Mouse (Mus musculus) lung, embryonic 14.5 days (tissue): ENCODE measurements at regions not wholly inside any gene's neighbourhood (a gene's known extent, or its start where the extent isn't known, plus 50 kb on each side); places are given as distances from the start of the nearest gene placed in this dataset.

ENCODE experiments used
- ATAC-seq: fragments of 200-750 bp; cut with Nextera tagmentation; 2 replicates; pipeline ENCODE4 v1.8.0; 2017; ENCODE audit warnings: mild to moderate bottlenecking, moderate TSS enrichment, moderate library complexity; ENCODE audit not compliant: insufficient read depth
- DNase-seq: peaks from one replicate; pipeline ENCODE4 v3.0.0-alpha.2; 2015
- H3K27ac ChIP-seq: fragments of 300-500 bp; sonication (generic); 2 replicates; pipeline ENCODE4 v1.5.1; 2014; ENCODE audit warnings: low read depth, mild to moderate bottlenecking, moderate library complexity
- H3K27me3 ChIP-seq: fragments of 300-500 bp; sonication (generic); 2 replicates; pipeline ENCODE4 v1.6.1; 2014; ENCODE audit warnings: low read length, control low read depth; ENCODE audit not compliant: insufficient read depth
- H3K36me3 ChIP-seq: fragments of 300-500 bp; sonication (generic); 2 replicates; pipeline ENCODE4 v1.6.1; 2014; ENCODE audit warnings: control low read depth; ENCODE audit not compliant: insufficient read depth
- H3K4me1 ChIP-seq: fragments of 300-500 bp; sonication (generic); 2 replicates; pipeline ENCODE4 v1.6.1; 2014; ENCODE audit warnings: antibody characterized with exemption, control low read depth; ENCODE audit not compliant: insufficient read depth
- H3K4me2 ChIP-seq: fragments of 300-500 bp; sonication (generic); 2 replicates; pipeline ENCODE4 v1.6.1; 2014; ENCODE audit warnings: mild to moderate bottlenecking
- H3K4me3 ChIP-seq: fragments of 300-500 bp; sonication (generic); 2 replicates; pipeline ENCODE4 v1.5.1; 2014; ENCODE audit warnings: low read depth, low read length
- H3K9ac ChIP-seq: fragments of 300-500 bp; sonication (generic); 2 replicates; pipeline ENCODE4 v1.6.1; 2014
- H3K9me3 ChIP-seq: fragments of 300-500 bp; sonication (generic); 2 replicates; pipeline ENCODE4 v1.6.1; 2016; ENCODE audit warnings: low read depth, low read length, control low read depth
- CTCF ChIP-seq: IDR thresholded peaks from 2 replicates; pipeline ENCODE4 v1.5.1; 2016; ENCODE audit warnings: antibody characterized with exemption, low read depth
- WGBS: fragments of 180-500 bp; shearing (Covaris S2); extraction: QIAGEN DNeasy Blood & Tissue Kit; methylation state at CpG from one replicate; pipeline ENCODE4 v1.1.7; 2014; 5-methylcytosine and 5-hydroxymethylcytosine counted together

- Histone ChIP-seq H3K36me3 (no peaks in the 10 kb centered on the region), H3K4me3 (no peak overlapping the region), H3K27ac (no peak overlapping the region), H3K4me1 (no peaks in the 10 kb centered on the region), H3K27me3 (no peaks in the 10 kb centered on the region), H3K9me3 (no peaks in the 10 kb centered on the region), H3K9ac (no peak overlapping the region), H3K4me2 (no peak overlapping the region)
- TF ChIP-seq CTCF = no peak
- ATAC-seq = peak; percentile 82
- peak; percentile 58 for DNase-seq
Measured at GRCm38 (mm10) chr8:6515882-6516682, 1410.9 kb upstream of the Slc10a2 start.

DNA sequence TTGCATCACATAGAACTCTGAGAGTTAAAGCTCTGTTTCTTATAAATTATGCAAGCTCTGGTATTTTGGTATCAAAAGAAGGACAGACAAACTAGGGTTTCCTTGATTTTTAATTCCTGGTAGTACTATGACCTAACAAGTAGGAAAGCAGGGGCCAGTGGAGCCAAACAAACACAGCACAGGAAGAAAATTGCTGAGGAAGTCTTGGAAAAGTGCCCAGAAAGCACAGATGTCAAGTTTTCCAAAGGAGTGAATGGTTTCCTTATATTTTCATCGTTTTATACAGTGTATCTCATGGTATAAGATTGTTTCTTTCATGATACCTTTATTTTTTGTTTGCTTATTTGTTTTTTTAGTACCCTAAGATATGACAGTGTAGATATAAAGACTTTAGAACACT is 1387.3 kb upstream of the Slc10a2 start:
- Histone ChIP-seq H3K4me3 (no peak overlapping the region), H3K4me2 (no peak overlapping the region), H3K27ac (no peak overlapping the region), H3K27me3 (no peaks in the 10 kb centered on the region), H3K9ac (no peak overlapping the region), H3K36me3 (no peaks in the 10 kb centered on the region), H3K4me1 (no peaks in the 10 kb centered on the region), H3K9me3 (no peaks in the 10 kb centered on the region)
- ATAC-seq (no peak), DNase-seq (peak; percentile 89)
- TF ChIP-seq CTCF = no peak
- 26% methylated on average over 1 of the region's 1 CpGs for WGBS

DNA sequence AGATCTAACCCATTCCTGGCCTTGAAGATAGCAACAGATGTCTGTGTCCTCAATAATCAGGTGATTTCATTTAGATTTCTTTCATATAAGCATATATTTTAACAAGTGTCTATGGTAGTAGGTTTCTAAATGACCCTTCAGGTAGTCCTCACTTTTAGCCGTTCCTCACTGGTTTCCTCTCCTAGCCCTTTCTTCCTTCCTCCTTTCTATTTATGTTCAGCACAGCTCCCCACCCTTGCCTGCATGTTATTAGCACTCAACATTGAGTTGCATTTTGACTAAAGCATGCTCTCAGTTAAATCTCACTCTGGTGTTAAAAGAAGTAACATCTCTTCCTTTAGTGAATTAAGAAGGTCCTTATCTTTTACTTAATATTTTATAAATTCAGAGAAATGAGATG is 1376.8 kb upstream of the Slc10a2 start:
- H3K4me1 ChIP-seq = no peaks in the 10 kb centered on the region
- DNase-seq (no peak), ATAC-seq (no peak)
- no peak overlapping the region for H3K4me3 ChIP-seq
- no peak overlapping the region for H3K4me2 ChIP-seq
- no peak overlapping the region for H3K9ac ChIP-seq
- H3K36me3 ChIP-seq = no peaks in the 10 kb centered on the region
- H3K9me3 ChIP-seq = no peaks in the 10 kb centered on the region
- no peak for TF ChIP-seq CTCF
- no peak overlapping the region for H3K27ac ChIP-seq
- H3K27me3 ChIP-seq = no peaks in the 10 kb centered on the region
- WGBS = 64% methylated on average over 1 of the region's 1 CpGs

GRCm38 (mm10) chr8:6471089-6471488 is 1365.9 kb upstream of the Slc10a2 start:
- TF ChIP-seq CTCF = no peak
- DNase-seq (no peak), ATAC-seq (no peak)
- H3K9me3 ChIP-seq = no peaks in the 10 kb centered on the region
- H3K27ac ChIP-seq = no peak overlapping the region
- H3K4me3 ChIP-seq = no peak overlapping the region
- H3K9ac ChIP-seq = no peak overlapping the region
- H3K36me3 ChIP-seq = no peaks in the 10 kb centered on the region
- 64% methylated on average over 3 of the region's 3 CpGs for WGBS
- H3K4me2 ChIP-seq = no peak overlapping the region
- H3K4me1 ChIP-seq = no peaks in the 10 kb centered on the region
- H3K27me3 ChIP-seq = no peaks in the 10 kb centered on the region

DNA sequence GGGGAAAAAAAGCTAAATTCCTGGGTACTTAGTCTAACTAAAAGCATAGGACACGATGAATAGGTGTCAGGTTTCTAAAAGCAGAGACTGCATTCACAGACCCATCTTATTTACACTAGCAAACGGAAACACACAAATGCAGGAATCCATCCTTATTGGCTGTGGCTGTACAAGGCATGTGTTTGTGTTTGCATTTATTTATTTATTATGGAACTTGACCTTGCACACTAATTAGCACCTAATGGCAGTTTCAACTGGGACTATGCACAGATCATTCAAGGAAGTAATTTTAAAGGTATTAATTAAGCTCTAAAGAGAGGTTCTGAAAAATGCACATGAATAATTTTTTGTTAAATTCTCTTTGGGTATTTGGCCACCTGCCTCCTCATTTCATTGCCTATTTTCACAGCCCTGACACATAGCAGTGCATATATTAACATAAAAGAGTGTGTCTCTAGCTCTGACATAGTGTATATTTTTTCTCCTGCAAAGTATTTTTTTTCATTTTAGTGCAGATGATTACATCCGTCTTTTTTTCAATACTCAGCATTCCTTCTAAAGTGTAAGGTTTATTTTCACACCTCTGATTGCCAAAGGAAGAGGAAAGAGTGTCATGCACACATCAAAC is 1351.5 kb upstream of the Slc10a2 start:
- Histone ChIP-seq H3K4me3 (no peak overlapping the region), H3K9me3 (no peaks in the 10 kb centered on the region), H3K4me1 (no peaks in the 10 kb centered on the region), H3K27ac (no peak overlapping the region), H3K27me3 (no peaks in the 10 kb centered on the region), H3K36me3 (no peaks in the 10 kb centered on the region), H3K9ac (no peak overlapping the region), H3K4me2 (no peak overlapping the region)
- ATAC-seq (no peak), DNase-seq (no peak)
- TF ChIP-seq CTCF = no peak
- WGBS = 37% methylated on average over 3 of the region's 3 CpGs

GRCm38 (mm10) chr8:6448301-6448700 is 1343.2 kb upstream of the Slc10a2 start:
- 73% methylated on average over 6 of the region's 6 CpGs for WGBS
- H3K9me3 ChIP-seq = no peaks in the 10 kb centered on the region
- DNase-seq (no peak), ATAC-seq (no peak)
- H3K27me3 ChIP-seq = no peaks in the 10 kb centered on the region
- H3K4me1 ChIP-seq = no peaks in the 10 kb centered on the region
- H3K27ac ChIP-seq = no peak overlapping the region
- no peak overlapping the region for H3K4me3 ChIP-seq
- TF ChIP-seq CTCF = no peak
- H3K36me3 ChIP-seq = no peaks in the 10 kb centered on the region
- no peak overlapping the region for H3K4me2 ChIP-seq
- H3K9ac ChIP-seq = no peak overlapping the region

DNA sequence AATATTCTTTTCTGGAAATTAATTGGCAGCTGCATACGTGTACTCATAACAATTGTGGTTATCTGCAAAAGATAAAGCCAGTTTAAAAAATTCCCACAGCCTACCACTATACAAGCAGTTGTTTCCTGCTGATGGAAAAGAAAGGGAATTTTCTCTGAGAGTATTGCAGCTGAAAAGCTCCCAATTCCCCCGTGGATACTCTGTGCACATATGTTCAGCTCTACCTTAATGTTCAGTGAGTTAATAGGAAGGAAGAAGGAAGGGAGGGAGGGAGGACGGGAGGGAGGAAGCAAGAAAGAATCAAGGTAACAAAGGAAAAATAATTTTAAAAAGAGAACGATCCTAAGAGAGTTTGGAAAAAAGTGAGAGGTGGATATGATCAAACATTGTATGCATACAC is 1333.9 kb upstream of the Slc10a2 start:
- Histone ChIP-seq H3K4me1 (no peaks in the 10 kb centered on the region), H3K9me3 (no peaks in the 10 kb centered on the region), H3K27me3 (no peaks in the 10 kb centered on the region), H3K27ac (no peak overlapping the region), H3K36me3 (no peaks in the 10 kb centered on the region), H3K9ac (no peak overlapping the region), H3K4me3 (no peak overlapping the region), H3K4me2 (no peak overlapping the region)
- ATAC-seq = no peak
- no peak for DNase-seq
- 58% methylated on average over 4 of the region's 4 CpGs for WGBS
- no peak for TF ChIP-seq CTCF
